Mouse (Mus musculus) thymus, postnatal 0 days (tissue): ENCODE data around the gene Unc5cl. TPM values are rescaled to one million over a fixed set of nuclear protein-coding genes. Genes with fewer than 3 reads are reported as not detected.

Experiments used
- polyA plus RNA-seq: library from polyadenylated mRNA; unstranded; fragments of >200 nt; fragmentation: Nextera tagmentation; extraction: Ambion mirVana; gene quantifications from 2 replicates; pipeline ENCODE4 v1.2.1, GENCODE M21; 2015

Gene Unc5cl
- polyA plus RNA-seq, 1 experiment from 2014 or later = 21.6 TPM

Other genes with a start within 250 kb of the Unc5cl start
- 0.05 TPM in 2 replicates for gene Trem1, start 222.1 kb upstream of the Unc5cl start, polyA plus RNA-seq
- gene Trem3, start 207.1 kb upstream of the Unc5cl start, polyA plus RNA-seq = 0.14 and 0.30 TPM in 2 replicates
- 0.82 and 1.5 TPM in 2 replicates for gene Treml4, start 190.6 kb upstream of the Unc5cl start, polyA plus RNA-seq
- 8.9 and 11.9 TPM in 2 replicates for gene Treml2, start 155.4 kb upstream of the Unc5cl start, polyA plus RNA-seq
- 0.53 and 0.64 TPM in 2 replicates for gene B430306N03Rik, start 138.8 kb upstream of the Unc5cl start, polyA plus RNA-seq
- gene Trem2, start 108.5 kb upstream of the Unc5cl start, polyA plus RNA-seq = 2.1 and 3.8 TPM in 2 replicates
- 0.10 TPM in 2 replicates for gene Treml1, start 95.0 kb upstream of the Unc5cl start, polyA plus RNA-seq
- gene Nfya, start 45.0 kb upstream of the Unc5cl start, polyA plus RNA-seq = 13.3 and 15.2 TPM in 2 replicates
- gene Oard1, start 44.9 kb upstream of the Unc5cl start, polyA plus RNA-seq = 71.0 and 73.3 TPM in 2 replicates
- gene Apobec2, start 22.0 kb upstream of the Unc5cl start, polyA plus RNA-seq = 0.86 and 1.6 TPM in 2 replicates
- gene Tspo2, start 3.4 kb upstream of the Unc5cl start, polyA plus RNA-seq = 0.17 TPM in 1 of 2 replicates, not detected in the other